Mouse (Mus musculus) retina, postnatal 7 days (tissue): ENCODE data around the gene Tmem132e.

Experiments
- DNase-seq: peaks from one replicate; pipeline ENCODE4 v3.0.0-alpha.2; 2012; ENCODE audit warnings: low read depth, low spot score

The Tmem132e gene

GRCm38 (mm10) chr11:82428801-82429200 lies 40.1 kb downstream of the Tmem132e start:
- DNase-seq = no peak

GRCm38 (mm10) chr11:82434091-82434831 lies 45.6 kb downstream of the Tmem132e start:
- no peak for DNase-seq

DNA sequence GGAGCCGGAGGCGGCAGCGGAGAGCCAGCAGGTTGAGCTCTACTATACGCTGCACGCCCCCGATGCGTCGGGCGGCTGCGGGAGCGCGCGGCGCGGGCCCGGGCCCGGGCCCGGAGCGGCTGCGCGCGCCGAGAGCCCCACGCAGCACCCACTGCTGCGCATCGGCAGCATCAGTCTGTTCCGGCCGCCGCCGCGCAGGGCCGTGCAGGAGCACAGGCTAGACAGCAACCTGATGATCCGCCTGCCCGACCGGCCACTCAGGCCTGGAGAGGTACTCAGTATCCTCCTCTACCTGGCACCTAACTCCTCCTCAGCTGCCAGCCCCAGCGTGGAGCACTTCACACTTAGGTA lies 46.1 kb downstream of the Tmem132e start:
- DNase-seq = no peak

DNA sequence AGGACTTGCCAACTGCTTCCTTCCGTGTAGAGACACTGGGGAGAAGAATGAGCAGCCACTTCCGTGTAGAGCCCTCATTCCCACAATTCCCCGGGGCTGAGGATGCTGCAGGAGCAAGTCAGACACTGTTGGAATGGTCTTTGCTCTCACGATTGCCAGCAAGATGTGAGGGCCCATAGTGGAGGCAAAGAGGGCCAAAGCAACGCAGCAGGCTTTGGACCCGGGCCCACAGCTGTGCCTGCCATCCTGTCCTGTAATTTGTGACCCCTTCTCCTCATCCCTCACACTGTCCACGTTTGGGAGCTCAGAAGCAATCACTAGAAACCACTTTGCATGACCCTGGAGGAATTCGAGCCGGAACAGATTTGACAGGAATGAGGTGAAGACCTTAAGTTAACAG lies 59.8 kb downstream of the Tmem132e start:
- no peak for DNase-seq

DNA sequence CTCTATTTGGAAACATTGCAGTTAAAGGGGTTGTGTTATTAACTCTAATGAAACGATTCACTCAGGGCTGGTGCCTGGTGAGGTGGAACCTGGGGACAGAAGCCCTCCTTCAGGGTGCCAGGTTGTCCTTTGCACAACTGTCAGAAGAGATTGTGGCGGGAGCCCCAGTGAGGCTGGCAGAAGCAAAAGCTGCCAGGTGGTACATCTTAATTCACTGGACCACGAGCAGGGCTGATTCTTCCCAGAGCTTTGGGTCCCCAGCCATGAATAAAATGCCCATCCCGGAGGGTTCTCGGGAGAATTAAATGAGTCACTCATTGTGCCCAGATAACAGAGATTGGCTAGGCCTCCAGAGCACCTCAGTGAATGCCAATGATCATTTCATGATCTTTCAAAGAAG lies 63.8 kb downstream of the Tmem132e start:
- no peak for DNase-seq

DNA sequence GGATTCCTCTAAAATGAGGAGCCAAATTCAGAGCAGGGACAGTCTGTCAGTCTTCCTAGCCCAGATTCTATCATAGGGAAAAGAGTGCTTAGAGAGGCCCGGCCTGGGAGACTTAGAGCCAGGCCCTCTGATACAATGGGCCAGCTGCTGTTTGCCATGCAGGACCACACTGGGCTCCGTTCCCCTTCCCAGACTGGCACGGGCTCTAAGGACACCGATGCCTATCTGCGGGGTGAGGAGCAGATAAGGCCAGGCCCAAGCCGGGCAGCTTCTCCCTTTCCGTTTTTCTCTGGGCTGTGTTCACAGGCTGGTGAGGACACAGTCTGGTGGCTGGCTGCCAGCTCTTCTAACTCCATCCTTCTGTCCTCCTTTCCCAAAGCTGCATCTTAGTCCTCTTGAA lies 64.5 kb downstream of the Tmem132e start:
- no peak for DNase-seq

DNA sequence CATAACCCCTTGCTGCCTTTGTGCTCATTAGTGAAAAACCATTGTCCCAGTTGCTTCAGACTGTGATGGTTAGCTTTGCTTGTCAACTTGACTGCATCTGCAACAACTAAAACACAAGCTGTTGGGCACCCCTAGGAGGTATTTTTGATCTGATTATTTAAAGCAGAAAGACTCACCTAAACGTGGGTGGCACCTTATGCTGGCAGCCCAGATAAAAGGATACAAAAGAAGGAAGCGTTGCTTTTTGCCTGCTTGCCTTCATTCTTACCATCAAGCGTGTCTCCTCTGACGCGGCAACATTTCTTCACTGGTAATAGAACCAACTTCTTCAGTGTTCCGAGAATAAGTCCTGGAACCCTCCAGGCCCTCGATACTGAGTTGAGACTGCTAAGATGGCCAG lies 72.6 kb downstream of the Tmem132e start:
- no peak for DNase-seq

GRCm38 (mm10) chr11:82465536-82465935 lies 76.8 kb downstream of the Tmem132e start:
- DNase-seq = no peak

GRCm38 (mm10) chr11:82467218-82467617 lies 78.5 kb downstream of the Tmem132e start:
- DNase-seq = no peak

DNA sequence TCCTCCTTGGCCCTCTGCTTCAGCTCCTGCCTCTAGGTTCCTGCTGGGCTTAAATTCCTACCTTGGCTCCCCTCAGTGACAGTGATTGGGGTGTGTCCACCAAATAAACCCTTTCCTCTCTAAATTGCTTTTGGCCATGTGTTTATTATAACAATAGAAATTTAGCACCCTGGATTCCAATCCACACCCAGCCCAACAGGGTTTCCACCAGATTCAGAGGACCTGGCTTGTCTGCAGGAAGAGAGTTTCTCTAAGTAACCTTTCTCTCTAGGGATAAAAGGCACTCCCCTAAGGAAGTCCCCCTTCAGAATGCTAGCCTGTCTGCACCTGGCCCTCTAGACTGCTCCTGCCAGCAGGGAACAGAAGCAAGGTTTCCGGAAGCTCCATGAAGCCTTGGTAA lies 82.4 kb downstream of the Tmem132e start:
- DNase-seq = no peak

- DNase-seq = peak; percentile 40
Measured at GRCm38 (mm10) chr11:82473137-82473621, 84.5 kb downstream of the Tmem132e start.

DNA sequence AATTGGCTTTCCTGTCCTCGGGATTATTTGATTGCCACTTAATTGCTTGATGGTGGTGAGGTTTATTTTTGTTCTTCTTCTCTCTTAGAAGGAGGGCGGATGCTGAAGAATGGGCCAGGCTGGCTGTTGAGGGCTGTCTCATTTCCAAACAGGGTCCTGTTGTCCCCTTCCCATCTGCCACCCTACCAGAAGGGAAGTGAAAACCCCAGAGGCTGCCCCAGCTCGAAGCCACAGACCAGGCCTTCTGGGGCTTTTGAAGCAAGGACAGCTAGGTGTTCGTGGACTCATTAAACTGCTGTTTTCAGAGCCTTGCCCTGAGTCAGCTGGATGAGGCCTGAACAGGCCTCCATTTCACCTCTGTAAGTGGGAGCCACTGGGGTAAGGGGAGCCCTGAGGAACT lies 87.4 kb downstream of the Tmem132e start:
- DNase-seq = no peak

- no peak for DNase-seq
Measured at GRCm38 (mm10) chr11:82477412-82477811, 88.7 kb downstream of the Tmem132e start.

- DNase-seq = no peak
Measured at GRCm38 (mm10) chr11:82480941-82481340, 92.2 kb downstream of the Tmem132e start.

DNA sequence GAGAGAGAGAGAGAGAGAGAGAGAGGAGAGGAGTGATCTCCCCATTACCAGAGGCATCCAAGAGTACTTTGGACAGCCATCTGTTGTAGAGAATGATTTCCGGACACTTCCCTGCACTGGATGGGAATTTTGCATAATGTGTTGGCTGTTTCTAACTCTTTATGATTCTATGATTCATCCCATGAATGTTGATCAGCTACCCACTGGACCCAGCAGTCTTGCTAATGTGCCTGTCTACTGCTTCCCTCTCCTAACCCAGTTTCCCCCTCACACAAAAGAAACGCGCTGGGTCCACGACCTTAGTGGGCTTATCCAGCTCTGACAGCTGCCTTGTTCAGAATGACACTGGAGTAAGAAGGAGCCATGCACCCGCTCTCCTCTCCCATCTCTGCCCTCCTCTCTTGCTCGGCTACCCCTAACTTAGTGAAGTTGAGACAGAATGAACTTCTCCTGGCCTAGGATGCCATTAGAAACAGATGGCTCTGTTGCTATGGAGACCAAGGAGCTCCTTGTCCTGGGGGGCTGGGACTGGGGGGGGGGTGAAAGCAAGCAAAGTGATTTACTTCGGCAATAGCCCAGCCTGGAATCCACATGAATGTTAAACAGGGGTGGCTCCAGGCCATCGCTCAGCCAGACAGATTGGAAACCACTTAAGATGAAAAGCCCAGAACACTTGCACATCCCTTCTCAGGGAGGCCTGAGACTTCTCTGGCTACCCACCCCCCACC lies 98.8 kb downstream of the Tmem132e start:
- DNase-seq = no peak

- DNase-seq = no peak
Measured at GRCm38 (mm10) chr11:82490896-82491295, 102.2 kb downstream of the Tmem132e start.
